Mouse (Mus musculus) spleen, adult 10 weeks (tissue): ENCODE data around the gene Mitd1. TPM values are rescaled to one million over a fixed set of nuclear protein-coding genes. Genes with fewer than 3 reads are reported as not detected.

Source experiments
- polyA plus RNA-seq: library from polyadenylated mRNA; stranded (reverse); fragments of 350-450 nt; fragmentation: Illumina TruSeq; extraction: RNeasy Lipid Tissue Mini Kit (QIAGEN cat#74804); gene quantifications from one replicate; pipeline ENCODE4 v1.2.3, GENCODE M21; 2015; ENCODE audit warnings: low replicate concordance; ENCODE audit not compliant: insufficient read depth

Mitd1 gene
- 70.4 TPM for polyA plus RNA-seq

DNA sequence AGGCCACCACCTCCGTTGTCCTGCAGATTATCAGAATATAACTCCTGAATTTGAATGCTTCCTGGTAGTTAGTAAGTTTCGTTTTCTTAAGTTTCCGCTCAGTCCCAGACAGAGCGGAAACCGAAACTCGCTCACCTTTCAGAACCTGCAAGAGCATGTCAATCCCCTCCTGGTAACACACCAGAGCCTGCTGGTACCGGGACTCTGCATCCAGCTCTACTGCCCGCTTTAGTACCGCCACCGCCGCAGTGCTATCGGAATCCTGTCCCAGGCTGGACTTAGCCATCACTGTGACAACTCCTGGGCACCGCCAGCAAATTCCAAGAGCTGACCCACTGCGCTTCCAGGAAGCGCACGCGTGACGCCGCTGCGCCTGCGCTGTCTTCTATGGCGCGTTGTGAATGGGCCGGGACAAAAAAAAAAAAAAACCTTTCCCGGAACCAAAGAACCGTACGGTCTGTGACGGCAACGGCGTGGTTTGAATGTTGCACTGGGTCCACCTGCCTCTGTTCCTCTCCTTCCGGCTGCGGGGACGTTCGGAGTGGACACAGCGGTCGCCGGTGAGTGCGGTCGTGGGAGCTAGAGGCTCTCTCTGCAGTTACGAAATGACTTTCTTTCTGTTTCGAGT lies at the start of gene Mitd1, which contains the start of gene Mrpl30:
Gene Mitd1 (minus strand): TSS at position 387 of the 628 bp plus-strand sequence.
Gene Mrpl30 (plus strand): TSS at position 453 of the 628 bp plus-strand sequence.

DNA sequence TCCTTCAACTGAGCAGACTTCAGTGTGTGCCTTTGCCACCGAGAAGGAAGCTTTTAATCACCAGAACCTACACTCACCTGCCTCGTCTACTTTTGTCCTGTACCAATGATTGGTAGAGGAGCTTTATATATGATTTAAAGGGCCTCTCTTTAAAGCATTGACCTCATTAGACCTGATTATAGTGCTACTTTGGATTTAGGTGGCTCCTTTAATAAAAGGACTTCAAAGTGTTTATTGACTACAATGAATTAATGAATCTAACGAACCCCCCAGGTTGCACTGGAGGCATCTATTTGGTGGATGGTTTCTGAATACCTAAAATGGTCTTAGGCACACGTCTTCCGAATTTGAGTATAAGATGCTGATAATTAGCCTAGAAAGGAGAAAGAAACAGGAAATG lies 26.2 kb upstream of the Mitd1 start, which contains the start of gene Lyg2:
Gene Lyg2 (minus strand): TSS at position 101 of the 400 bp plus-strand sequence.

DNA sequence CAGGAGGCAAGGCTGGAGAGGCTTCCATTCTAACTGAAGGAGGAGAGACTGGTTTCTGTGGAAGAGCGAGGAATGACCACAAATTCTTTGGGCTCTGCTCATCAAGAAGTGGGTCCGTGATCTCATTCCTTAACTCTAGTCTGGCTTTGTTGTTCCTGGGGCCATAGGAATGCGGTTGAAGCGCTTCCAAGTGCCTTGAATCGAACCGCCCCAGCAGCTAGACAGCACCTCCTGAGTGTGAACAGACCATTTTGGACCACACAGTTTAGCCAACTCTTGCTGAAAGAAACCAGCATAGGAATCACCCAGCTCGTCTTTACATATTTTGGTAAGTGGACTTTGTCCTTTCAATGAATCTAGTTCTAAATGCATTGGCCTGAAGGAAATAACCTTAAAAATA lies 18.5 kb downstream of the Mitd1 start, which contains the start of gene Lipt1:
Gene Lipt1 (plus strand): TSS at position 35 of the 400 bp plus-strand sequence.

DNA sequence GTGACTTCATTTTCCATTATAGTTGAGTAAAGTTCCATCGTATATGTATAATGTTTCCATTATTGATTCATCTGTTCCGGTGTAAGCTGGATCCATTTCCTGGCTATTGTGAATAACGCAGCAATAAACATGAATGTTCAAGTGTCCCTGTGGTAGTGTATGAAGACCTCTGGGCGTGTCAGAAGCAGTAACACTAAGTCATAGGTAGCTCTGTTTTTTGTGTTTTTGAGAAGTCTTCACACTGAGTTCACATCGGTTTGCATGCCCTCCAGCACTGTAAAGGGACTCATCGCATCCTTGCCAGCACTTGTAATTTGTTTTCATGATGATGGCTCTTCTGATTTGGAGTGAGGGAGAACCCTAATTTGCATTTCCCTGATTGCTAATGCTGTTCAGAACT lies 23.9 kb downstream of the Mitd1 start, which contains the start of gene Tsga10:
Gene Tsga10 (minus strand): TSS at position 144 of the 400 bp plus-strand sequence.

Other genes with a start within 250 kb of the Mitd1 start
- 0.39 TPM for gene 2010300C02Rik, start 170.3 kb downstream of the Mitd1 start, polyA plus RNA-seq
- gene Tsga10, start 24.0 kb downstream of the Mitd1 start, polyA plus RNA-seq = 10.7 TPM
- gene Lipt1, start 18.7 kb downstream of the Mitd1 start, polyA plus RNA-seq = 4.3 TPM
- gene Mrpl30, start 66 bp upstream of the Mitd1 start, polyA plus RNA-seq = 183 TPM
- gene Lyg2, start 26.1 kb upstream of the Mitd1 start, polyA plus RNA-seq = not detected
- not detected for gene Lyg1, start 67.3 kb upstream of the Mitd1 start, polyA plus RNA-seq
- gene Txndc9, start 107.5 kb upstream of the Mitd1 start, polyA plus RNA-seq = 86.9 TPM
- gene Eif5b, start 107.6 kb upstream of the Mitd1 start, polyA plus RNA-seq = 83.3 TPM
- gene Rev1, start 239.4 kb upstream of the Mitd1 start, polyA plus RNA-seq = 37.7 TPM